Mouse (Mus musculus): Measurements from ENCODE around the gene Zdhhc24. TPM values are rescaled to one million over a fixed set of nuclear protein-coding genes. Genes with fewer than 3 reads are reported as not detected.

The Zdhhc24 gene
- polyA plus RNA-seq, 1 experiment from 2014 or later, result 8.7 TPM

GRCm38 (mm10) chr19:4909376-4909775 is 30.9 kb downstream of the Zdhhc24 start:
- ATAC-seq (replicated peaks; ENCODE audit: low FRiP score, low read depth) (no peak), DNase-seq (ENCODE audit: low spot score) (no peak)
- no peak overlapping the region for H3K9ac ChIP-seq (ENCODE audit: low read depth, low read length)
- WGBS, result 94% methylated on average over 7 of the region's 7 CpGs
- H3K27me3 ChIP-seq (ENCODE audit: insufficient read depth, low read length), result no peaks in the 10 kb centered on the region
- no peak overlapping the region for H3K27ac ChIP-seq
- H3K9me3 ChIP-seq (replicated peaks; ENCODE audit: low read length), result no peaks in the 10 kb centered on the region
- H3K4me1 ChIP-seq (replicated peaks; ENCODE audit: insufficient read depth, low read length), result 0 out of 2 replicates have a peak, but pooled peaks cover 2% of the 10 kb centered on the region
- peaks cover 27% of the 10 kb centered on the region for H3K36me3 ChIP-seq (ENCODE audit: insufficient read depth, low read length)
- TF ChIP-seq CTCF (IDR thresholded peaks at IDR 0.05; ENCODE audit: low read depth), result no peak
- H3K4me2 ChIP-seq (ENCODE audit: low read length), result no peak overlapping the region
- H3K4me3 ChIP-seq (replicated peaks; ENCODE audit: low read depth, low read length), result no peak overlapping the region

- no peak for ATAC-seq (replicated peaks; ENCODE audit: low FRiP score, low read depth)
- 92% methylated on average over 15 of the region's 15 CpGs for WGBS
Observed at GRCm38 (mm10) chr19:4915924-4916603, 37.6 kb downstream of the Zdhhc24 start.

GRCm38 (mm10) chr19:4916827-4917226 is 38.4 kb downstream of the Zdhhc24 start:
- no peak for TF ChIP-seq CTCF (IDR thresholded peaks at IDR 0.05; ENCODE audit: low read depth)
- no peak for DNase-seq (ENCODE audit: low spot score)

More at GRCm38 (mm10) chr19:4915924-4916603, 37.6 kb downstream of the Zdhhc24 start:
- TF ChIP-seq CTCF (IDR thresholded peaks at IDR 0.05; ENCODE audit: low read depth), result no peak
- Histone ChIP-seq H3K4me3 (replicated peaks; ENCODE audit: low read depth, low read length) (no peak overlapping the region), H3K4me1 (replicated peaks; ENCODE audit: insufficient read depth, low read length) (no peaks in the 10 kb centered on the region), H3K36me3 (ENCODE audit: insufficient read depth, low read length) (peaks cover 70% of the 10 kb centered on the region), H3K27ac (no peak overlapping the region), H3K27me3 (ENCODE audit: insufficient read depth, low read length) (no peaks in the 10 kb centered on the region), H3K9ac (ENCODE audit: low read depth, low read length) (no peak overlapping the region), H3K9me3 (replicated peaks; ENCODE audit: low read length) (no peaks in the 10 kb centered on the region), H3K4me2 (ENCODE audit: low read length) (no peak overlapping the region)
- no peak for DNase-seq (ENCODE audit: low spot score)

GRCm38 (mm10) chr19:4919652-4920051 is 41.2 kb downstream of the Zdhhc24 start:
- Histone ChIP-seq H3K36me3 (ENCODE audit: insufficient read depth, low read length) (peaks cover 87% of the 10 kb centered on the region), H3K4me3 (replicated peaks; ENCODE audit: low read depth, low read length) (no peak overlapping the region), H3K4me1 (replicated peaks; ENCODE audit: insufficient read depth, low read length) (no peaks in the 10 kb centered on the region), H3K9me3 (replicated peaks; ENCODE audit: low read length) (no peaks in the 10 kb centered on the region), H3K27ac (no peak overlapping the region), H3K27me3 (ENCODE audit: insufficient read depth, low read length) (no peaks in the 10 kb centered on the region), H3K9ac (ENCODE audit: low read depth, low read length) (no peak overlapping the region), H3K4me2 (ENCODE audit: low read length) (no peak overlapping the region)
- no peak for DNase-seq (ENCODE audit: low spot score)
- no peak for ATAC-seq (replicated peaks; ENCODE audit: low FRiP score, low read depth)
- 81% methylated on average over 6 of the region's 6 CpGs for WGBS
- TF ChIP-seq CTCF (IDR thresholded peaks at IDR 0.05; ENCODE audit: low read depth), result no peak

More at GRCm38 (mm10) chr19:4916827-4917226, 38.4 kb downstream of the Zdhhc24 start:
- no peaks in the 10 kb centered on the region for H3K27me3 ChIP-seq (ENCODE audit: insufficient read depth, low read length)
- H3K4me2 ChIP-seq (ENCODE audit: low read length), result no peak overlapping the region
- no peak overlapping the region for H3K4me3 ChIP-seq (replicated peaks; ENCODE audit: low read depth, low read length)
- peaks cover 76% of the 10 kb centered on the region for H3K36me3 ChIP-seq (ENCODE audit: insufficient read depth, low read length)
- no peak for ATAC-seq (replicated peaks; ENCODE audit: low FRiP score, low read depth)
- H3K9me3 ChIP-seq (replicated peaks; ENCODE audit: low read length), result no peaks in the 10 kb centered on the region
- WGBS, result 86% methylated on average over 10 of the region's 10 CpGs
- no peak overlapping the region for H3K27ac ChIP-seq
- H3K9ac ChIP-seq (ENCODE audit: low read depth, low read length), result no peak overlapping the region
- H3K4me1 ChIP-seq (replicated peaks; ENCODE audit: insufficient read depth, low read length), result no peaks in the 10 kb centered on the region

- H3K9me3 ChIP-seq (replicated peaks; ENCODE audit: low read length), result no peaks in the 10 kb centered on the region
- no peak overlapping the region for H3K4me2 ChIP-seq (ENCODE audit: low read length)
- no peak for TF ChIP-seq CTCF (IDR thresholded peaks at IDR 0.05; ENCODE audit: low read depth)
- H3K36me3 ChIP-seq (ENCODE audit: insufficient read depth, low read length), result peaks cover 42% of the 10 kb centered on the region
- no peaks in the 10 kb centered on the region for H3K27me3 ChIP-seq (ENCODE audit: insufficient read depth, low read length)
- ATAC-seq (replicated peaks; ENCODE audit: low FRiP score, low read depth) (no peak), DNase-seq (ENCODE audit: low spot score) (no peak)
- WGBS, result 94% methylated on average over 11 of the region's 11 CpGs
- H3K4me1 ChIP-seq (replicated peaks; ENCODE audit: insufficient read depth, low read length), result peaks cover 9% of the 10 kb centered on the region
- H3K27ac ChIP-seq, result no peak overlapping the region
- H3K4me3 ChIP-seq (replicated peaks; ENCODE audit: low read depth, low read length), result no peak overlapping the region
- H3K9ac ChIP-seq (ENCODE audit: low read depth, low read length), result no peak overlapping the region
Observed at GRCm38 (mm10) chr19:4925121-4925860, 46.8 kb downstream of the Zdhhc24 start.

- peaks cover 9% of the 10 kb centered on the region for H3K4me1 ChIP-seq (replicated peaks; ENCODE audit: insufficient read depth, low read length)
- peak within 1 kb of the TSS; percentile 61 for H3K4me3 ChIP-seq (replicated peaks; ENCODE audit: low read depth, low read length)
- no peaks in the 10 kb centered on the region for H3K9me3 ChIP-seq (replicated peaks; ENCODE audit: low read length)
- H3K27ac ChIP-seq, result peak within 1 kb of the TSS; percentile 78
- ATAC-seq (replicated peaks; ENCODE audit: low FRiP score, low read depth), result peak; percentile 97
- no peaks in the 10 kb centered on the region for H3K27me3 ChIP-seq (ENCODE audit: insufficient read depth, low read length)
- TF ChIP-seq CTCF (IDR thresholded peaks at IDR 0.05; ENCODE audit: low read depth), result no peak
- peak within 1 kb of the TSS; percentile 58; the same call in 1 of the 2 replicates for H3K9ac ChIP-seq (ENCODE audit: low read depth, low read length)
- WGBS, result under 1% methylated on average over 32 of the region's 32 CpGs
- peaks cover 16% of the 10 kb centered on the region for H3K36me3 ChIP-seq (ENCODE audit: insufficient read depth, low read length)
- H3K4me2 ChIP-seq (ENCODE audit: low read length), result peak within 1 kb of the TSS; percentile 68
- peak; percentile 100 for DNase-seq (ENCODE audit: low spot score)
Observed at GRCm38 (mm10) chr19:4927904-4928531, 49.5 kb downstream of the Zdhhc24 start, which contains the start of gene Dpp3. Dpp3 (minus strand) TSS chr19:4928287.
